Mouse (Mus musculus): ENCODE measurements around the gene Ak4. TPM values are rescaled to one million over a fixed set of nuclear protein-coding genes. Genes with fewer than 3 reads are reported as not detected.

The Ak4 gene
- polyA plus RNA-seq, 1 experiment: 0.68 TPM

- no peak overlapping the region for H3K4me3 ChIP-seq
- H3K4me2 ChIP-seq (ENCODE audit: low read depth): no peak overlapping the region
- no peaks in the 10 kb centered on the region for H3K36me3 ChIP-seq (ENCODE audit: control insufficient read depth, insufficient read depth)
- H3ac ChIP-seq (ENCODE audit: control insufficient read depth, insufficient read length): no peak overlapping the region
- TF ChIP-seq TCF12 (IDR thresholded peaks at IDR 0.05; ENCODE audit: insufficient read depth, poor library complexity, severe bottlenecking): no peak
- no peak for TF ChIP-seq E2F4 (IDR thresholded peaks at IDR 0.05; ENCODE audit: insufficient read depth)
- TF ChIP-seq MYOG (IDR thresholded peaks at IDR 0.05; ENCODE audit: control insufficient read depth in 1 of 3, insufficient read depth in 1 of 3, insufficient read length in 2 of 3, low read depth in 2 of 3): no peak
- TF ChIP-seq MAX (IDR thresholded peaks at IDR 0.05; ENCODE audit: low read depth): no peak
- no peaks in the 10 kb centered on the region for H3K79me2 ChIP-seq (ENCODE audit: control insufficient read depth, insufficient read depth)
- H3K27me3 ChIP-seq (ENCODE audit: control insufficient read depth, insufficient read depth, insufficient read length): peaks cover 30% of the 10 kb centered on the region
Observed at GRCm38 (mm10) chr4:101419911-101420880, 1.1 kb downstream of the Ak4 start.

GRCm38 (mm10) chr4:101422996-101423395 is 3.9 kb downstream of the Ak4 start:
- no peak overlapping the region for H3K4me2 ChIP-seq (ENCODE audit: low read depth)
- H3K36me3 ChIP-seq (ENCODE audit: control insufficient read depth, insufficient read depth): no peaks in the 10 kb centered on the region
- no peak for TF ChIP-seq TCF3 (IDR thresholded peaks at IDR 0.05; ENCODE audit: insufficient read length, low read depth)
- TF ChIP-seq SRF (IDR thresholded peaks at IDR 0.05; ENCODE audit: control insufficient read depth, insufficient read length, low read depth): no peak
- H3K4me3 ChIP-seq: no peak overlapping the region
- no peaks in the 10 kb centered on the region for H3K79me2 ChIP-seq (ENCODE audit: control insufficient read depth, insufficient read depth)
- peaks cover 30% of the 10 kb centered on the region for H3K27me3 ChIP-seq (ENCODE audit: control insufficient read depth, insufficient read depth, insufficient read length)
- no peak overlapping the region for H3ac ChIP-seq (ENCODE audit: control insufficient read depth, insufficient read length)

- no peak overlapping the region for H3K4me2 ChIP-seq (ENCODE audit: low read depth)
- H3K36me3 ChIP-seq (ENCODE audit: control insufficient read depth, insufficient read depth): no peaks in the 10 kb centered on the region
- H3K79me2 ChIP-seq (ENCODE audit: control insufficient read depth, insufficient read depth): no peaks in the 10 kb centered on the region
- H3ac ChIP-seq (ENCODE audit: control insufficient read depth, insufficient read length): no peak overlapping the region
- TF ChIP-seq TCF3 (IDR thresholded peaks at IDR 0.05; ENCODE audit: insufficient read length, low read depth) (no peak), MYOG (IDR thresholded peaks at IDR 0.05; ENCODE audit: control insufficient read depth in 1 of 3, insufficient read depth in 1 of 3, insufficient read length in 2 of 3, low read depth in 2 of 3) (no peak), MAX (IDR thresholded peaks at IDR 0.05; ENCODE audit: low read depth) (no peak), POLR2A (IDR thresholded peaks at IDR 0.05; ENCODE audit: insufficient read length, low read depth) (no peak), SRF (IDR thresholded peaks at IDR 0.05; ENCODE audit: control insufficient read depth, insufficient read length, low read depth) (no peak), POLR2AphosphoS2 (IDR thresholded peaks at IDR 0.05; ENCODE audit: insufficient read length, low read depth) (no peak), E2F4 (IDR thresholded peaks at IDR 0.05; ENCODE audit: insufficient read depth) (no peak), USF1 (IDR thresholded peaks at IDR 0.05; ENCODE audit: low read depth) (no peak), TCF12 (IDR thresholded peaks at IDR 0.05; ENCODE audit: insufficient read depth, poor library complexity, severe bottlenecking) (no peak), CEBPB (IDR thresholded peaks at IDR 0.05; ENCODE audit: insufficient read depth, poor library complexity, severe bottlenecking) (no peak), MYOD1 (IDR thresholded peaks at IDR 0.05; ENCODE audit: control insufficient read depth in 1 of 3, insufficient read length in 2 of 3, low read depth in 2 of 3) (no peak), REST (IDR thresholded peaks at IDR 0.05; ENCODE audit: insufficient read depth, insufficient read length) (no peak)
- peaks cover 30% of the 10 kb centered on the region for H3K27me3 ChIP-seq (ENCODE audit: control insufficient read depth, insufficient read depth, insufficient read length)
- H3K4me3 ChIP-seq: no peak overlapping the region
Observed at GRCm38 (mm10) chr4:101423571-101423970, 4.5 kb downstream of the Ak4 start.

- peaks cover 23% of the 10 kb centered on the region for H3K27me3 ChIP-seq (ENCODE audit: control insufficient read depth, insufficient read depth, insufficient read length)
- no peak overlapping the region for H3ac ChIP-seq (ENCODE audit: control insufficient read depth, insufficient read length)
- no peaks in the 10 kb centered on the region for H3K79me2 ChIP-seq (ENCODE audit: control insufficient read depth, insufficient read depth)
- no peaks in the 10 kb centered on the region for H3K36me3 ChIP-seq (ENCODE audit: control insufficient read depth, insufficient read depth)
- H3K4me2 ChIP-seq (ENCODE audit: low read depth): no peak overlapping the region
- no peak for TF ChIP-seq CEBPB (IDR thresholded peaks at IDR 0.05; ENCODE audit: insufficient read depth, poor library complexity, severe bottlenecking)
- TF ChIP-seq USF1 (IDR thresholded peaks at IDR 0.05; ENCODE audit: low read depth): no peak
- TF ChIP-seq REST (IDR thresholded peaks at IDR 0.05; ENCODE audit: insufficient read depth, insufficient read length): no peak
- no peak for TF ChIP-seq MYOG (IDR thresholded peaks at IDR 0.05; ENCODE audit: control insufficient read depth in 1 of 3, insufficient read depth in 1 of 3, insufficient read length in 2 of 3, low read depth in 2 of 3)
- TF ChIP-seq TCF12 (IDR thresholded peaks at IDR 0.05; ENCODE audit: insufficient read depth, poor library complexity, severe bottlenecking): no peak
- no peak for TF ChIP-seq POLR2AphosphoS2 (IDR thresholded peaks at IDR 0.05; ENCODE audit: insufficient read length, low read depth)
- H3K4me3 ChIP-seq: no peak overlapping the region
Observed at GRCm38 (mm10) chr4:101424495-101424894, 5.4 kb downstream of the Ak4 start.

GRCm38 (mm10) chr4:101425119-101425518 is 6.0 kb downstream of the Ak4 start:
- H3K79me2 ChIP-seq (ENCODE audit: control insufficient read depth, insufficient read depth): no peaks in the 10 kb centered on the region
- no peak for TF ChIP-seq USF1 (IDR thresholded peaks at IDR 0.05; ENCODE audit: low read depth)
- H3K4me3 ChIP-seq: no peak overlapping the region
- H3ac ChIP-seq (ENCODE audit: control insufficient read depth, insufficient read length): no peak overlapping the region
- H3K36me3 ChIP-seq (ENCODE audit: control insufficient read depth, insufficient read depth): no peaks in the 10 kb centered on the region
- H3K27me3 ChIP-seq (ENCODE audit: control insufficient read depth, insufficient read depth, insufficient read length): peaks cover 17% of the 10 kb centered on the region
- no peak overlapping the region for H3K4me2 ChIP-seq (ENCODE audit: low read depth)

All from myocyte (in vitro differentiated cells).